Mouse (Mus musculus) cerebellum, adult 2 months (tissue): ENCODE data around the gene AA986860.

Experiments used
- CTCF ChIP-seq: fragments of 200-500 bp; IDR thresholded peaks from 2 replicates; pipeline ENCODE4 v1.5.1; 2011; ENCODE audit warnings: low read depth, mild to moderate bottlenecking, control low read depth, low read length, moderate library complexity, borderline replicate concordance; ENCODE audit not compliant: insufficient read depth
- POLR2A ChIP-seq: fragments of 200-500 bp; IDR thresholded peaks from 2 replicates; pipeline ENCODE4 v1.6.1; 2011; ENCODE audit warnings: low read length, control low read depth, borderline replicate concordance; ENCODE audit not compliant: insufficient read depth

GRCm38 (mm10) chr1:130683905-130684304 is 47.9 kb upstream of the AA986860 start:
- TF ChIP-seq CTCF (no peak), POLR2A (no peak)
